In genomic region chr9:99484632-99485031, GRCm38 (mm10) we compare ENCODE assay signal across 22 mouse cellular contexts. TPM values are rescaled to one million over a fixed set of nuclear protein-coding genes. Genes with fewer than 3 reads are reported as not detected.
"Had no signal": no experiment of that assay in that cellular context is flagged by ENCODE, and none has a peak within 500 bp of the region (broad histone marks: within the 10 kb centered on the region; RNA-seq: fewer than 3 reads in every experiment).

No protein-coding gene starts in this region.

- DNase-seq: lung, embryonic 14.5 days; lung, postnatal 10 days; lung, postnatal 4 days; midbrain, embryonic 14.5 days; retina, postnatal 1 day; right cerebral cortex, adult 18-20 months; right cerebral cortex, postnatal 25 days; right cerebral cortex, postnatal 4 days; spleen, adult 18-20 months; thymus, adult 18-20 months; thymus, postnatal 14 days; thymus, postnatal 36 days had no signal

- H3K27ac ChIP-seq: midbrain, embryonic 10.5 days; midbrain, embryonic 12.5 days; neural tube, embryonic 13.5 days; neural tube, embryonic 15.5 days had no signal

- H3K9me3 ChIP-seq: midbrain, embryonic 10.5 days; midbrain, embryonic 12.5 days; neural tube, embryonic 13.5 days; neural tube, embryonic 15.5 days had no signal

- H3K27me3 ChIP-seq: midbrain, embryonic 12.5 days; neural tube, embryonic 13.5 days; neural tube, embryonic 15.5 days had no signal

- H3K9ac ChIP-seq: lung, embryonic 14.5 days; midbrain, embryonic 12.5 days; neural tube, embryonic 13.5 days; neural tube, embryonic 15.5 days had no signal

- ATAC-seq: midbrain, embryonic 16.5 days had no signal

- H3K4me1 ChIP-seq: midbrain, embryonic 12.5 days had no signal

- H3K4me3 ChIP-seq: midbrain, embryonic 10.5 days; midbrain, embryonic 12.5 days; myocyte; neural tube, embryonic 13.5 days; neural tube, embryonic 15.5 days had no signal

- H3K4me2 ChIP-seq: lung, embryonic 14.5 days; midbrain, embryonic 12.5 days; neural tube, embryonic 13.5 days; neural tube, embryonic 15.5 days had no signal

RNA-seq across cellular contexts. Expression of gene Nme9, which starts 33.4 kb away (rescaled TPM):
- total RNA-seq: megakaryocyte, adult 5-6 weeks had no signal
- polyA plus RNA-seq: lung, embryonic 14.5 days; midbrain, embryonic 10.5 days; midbrain, embryonic 12.5 days; midbrain, embryonic 14.5 days; myocyte; neural tube, embryonic 11.5 days; neural tube, embryonic 13.5 days; stomach, embryonic 14.5 days had no signal

RNA-seq across cellular contexts. Expression of gene Mras, which starts 47.5 kb away (rescaled TPM):
- total RNA-seq: megakaryocyte-erythroid progenitor cell, adult 5-6 weeks had no signal
